Comparison of ENCODE assay signal across 8 mouse cellular contexts in genomic region chr17:34079621-34080020, GRCm38 (mm10). TPM values are rescaled to one million over a fixed set of nuclear protein-coding genes. Genes with fewer than 3 reads are reported as not detected.
A peak's percentile ranks its signal among the peaks of the same experiment; 100 is the strongest.
DNase-seq lines count a peak whose midpoint lies in the region; ATAC-seq lines count a peak whose summit lies in the region.

No protein-coding gene starts in this region.

- peak; percentile 50; the same call in 1 of the 2 replicates for ATAC-seq in neural tube, embryonic 11.5 days (ENCODE audit: insufficient read depth, low FRiP score, low TSS enrichment)
- ATAC-seq in kidney, embryonic 16.5 days (ENCODE audit: low FRiP score, low TSS enrichment): peak; percentile 62
- no peak for ATAC-seq in cerebellum, adult (ENCODE audit: insufficient number of reproducible peaks, low FRiP score, low TSS enrichment)

- DNase-seq in neural tube, embryonic 11.5 days (ENCODE audit: low spot score): peak; percentile 43
- DNase-seq in neural tube, embryonic 10.5 days (ENCODE audit: extremely low spot score, low spot score): no peak
- peak; percentile 67 for DNase-seq in WW6 (ENCODE audit: low read depth, low spot score)
- DNase-seq in forelimb bud, embryonic 11.5 days (ENCODE audit: low read depth, low spot score): peak; percentile 51
- DNase-seq in lung, postnatal 14 days: peak; percentile 28
- peak; percentile 63 for DNase-seq in skeletal muscle tissue, adult 2 months (ENCODE audit: low read depth, low spot score)

- 25% methylated on average over 5 of the region's 5 CpGs for WGBS in neural tube, embryonic 11.5 days
- 20% methylated on average over 5 of the region's 5 CpGs for WGBS in kidney, embryonic 16.5 days

- no peaks in the 10 kb centered on the region for H3K27me3 ChIP-seq in neural tube, embryonic 11.5 days (ENCODE audit: control insufficient read depth, insufficient read depth, low read length)
- H3K27me3 ChIP-seq in kidney, embryonic 16.5 days (ENCODE audit: insufficient read depth, low read length): peaks cover 23% of the 10 kb centered on the region

- H3K4me1 ChIP-seq in neural tube, embryonic 11.5 days (ENCODE audit: control insufficient read depth, insufficient read depth, low read length): no peaks in the 10 kb centered on the region; the same call in 1 of the 2 replicates
- H3K4me1 ChIP-seq in kidney, embryonic 16.5 days (ENCODE audit: insufficient read depth, low read length): no peaks in the 10 kb centered on the region

- no peaks in the 10 kb centered on the region for H3K9me3 ChIP-seq in neural tube, embryonic 11.5 days (ENCODE audit: control insufficient read depth, low read length)
- no peaks in the 10 kb centered on the region for H3K9me3 ChIP-seq in kidney, embryonic 16.5 days (ENCODE audit: low read length)

- no peaks in the 10 kb centered on the region for H3K36me3 ChIP-seq in neural tube, embryonic 11.5 days (ENCODE audit: control insufficient read depth, insufficient read depth, low read length)
- no peaks in the 10 kb centered on the region for H3K36me3 ChIP-seq in kidney, embryonic 16.5 days (ENCODE audit: insufficient read depth, low read length)

- no peak overlapping the region for H3K9ac ChIP-seq in neural tube, embryonic 11.5 days (ENCODE audit: low read length)
- H3K9ac ChIP-seq in kidney, embryonic 16.5 days (replicated peaks; ENCODE audit: low read length): no peak overlapping the region

- no peak overlapping the region for H3K27ac ChIP-seq in neural tube, embryonic 11.5 days (ENCODE audit: low read depth, low read length)
- no peak overlapping the region for H3K27ac ChIP-seq in kidney, embryonic 16.5 days (ENCODE audit: low read length)

- no peak overlapping the region for H3K4me2 ChIP-seq in neural tube, embryonic 11.5 days (ENCODE audit: low read depth)
- no peak overlapping the region for H3K4me2 ChIP-seq in kidney, embryonic 16.5 days (replicated peaks; ENCODE audit: low read depth, low read length)

- no peak overlapping the region for H3K4me3 ChIP-seq in neural tube, embryonic 11.5 days (ENCODE audit: low read depth, low read length)
- no peak overlapping the region for H3K4me3 ChIP-seq in kidney, embryonic 16.5 days (ENCODE audit: low read length)

RNA-seq across cellular contexts. Expression of gene H2-Oa, which starts 12.5 kb away (rescaled TPM):
- 0.93 TPM in 1 of 2 replicates, not detected in the other for polyA plus RNA-seq in neural tube, embryonic 11.5 days (2014; fragmentation: Nextera tagmentation; extraction: Ambion mirVana)
- polyA plus RNA-seq in kidney, embryonic 16.5 days (2015; fragmentation: Nextera tagmentation; extraction: Ambion mirVana): 0.52 and 0.82 TPM in 2 replicates

RNA-seq across cellular contexts. Expression of gene H2-DMa, which starts 39.7 kb away (rescaled TPM):
- 9.2 and 10.3 TPM in 2 replicates for polyA plus RNA-seq in neural tube, embryonic 11.5 days (2014; fragmentation: Nextera tagmentation; extraction: Ambion mirVana)
- polyA plus RNA-seq in kidney, embryonic 16.5 days (2015; fragmentation: Nextera tagmentation; extraction: Ambion mirVana): 18.3 and 19.0 TPM in 2 replicates

RNA-seq across cellular contexts. Expression of gene Col11a2, which starts 40.4 kb away (rescaled TPM):
- polyA plus RNA-seq in neural tube, embryonic 11.5 days (2014; fragmentation: Nextera tagmentation; extraction: Ambion mirVana): 1.5 and 2.9 TPM in 2 replicates
- 3.2 and 3.7 TPM in 2 replicates for polyA plus RNA-seq in kidney, embryonic 16.5 days (2015; fragmentation: Nextera tagmentation; extraction: Ambion mirVana)

RNA-seq across cellular contexts. Expression of gene Brd2, which starts 42.8 kb away (rescaled TPM):
- 116 and 133 TPM in 2 replicates for polyA plus RNA-seq in neural tube, embryonic 11.5 days (2014; fragmentation: Nextera tagmentation; extraction: Ambion mirVana)
- polyA plus RNA-seq in kidney, embryonic 16.5 days (2015; fragmentation: Nextera tagmentation; extraction: Ambion mirVana): 117 and 134 TPM in 2 replicates

RNA-seq across cellular contexts. Expression of gene Rxrb, which starts 48.0 kb away (rescaled TPM):
- 25.1 and 27.1 TPM in 2 replicates for polyA plus RNA-seq in neural tube, embryonic 11.5 days (2014; fragmentation: Nextera tagmentation; extraction: Ambion mirVana)
- polyA plus RNA-seq in kidney, embryonic 16.5 days (2015; fragmentation: Nextera tagmentation; extraction: Ambion mirVana): 52.7 and 56.7 TPM in 2 replicates
